Mouse (Mus musculus) 3T3-L1 (cell line): ENCODE measurements around the gene Apol9a.

Experiments used
- DNase-seq: peaks from one replicate; pipeline ENCODE4 v3.0.0-alpha.2; 2015; ENCODE audit warnings: low read depth, low spot score

Apol9a gene

GRCm38 (mm10) chr15:77377419-77377818 is 33.5 kb downstream of the Apol9a start:
- no peak for DNase-seq

GRCm38 (mm10) chr15:77376920-77377319 is 34.0 kb downstream of the Apol9a start:
- peak; percentile 23 for DNase-seq

- DNase-seq = no peak
Measured at GRCm38 (mm10) chr15:77370588-77370987, 40.3 kb downstream of the Apol9a start.

- no peak for DNase-seq
Measured at GRCm38 (mm10) chr15:77369981-77370380, 41.0 kb downstream of the Apol9a start.

- DNase-seq = no peak
Measured at GRCm38 (mm10) chr15:77368818-77369320, 42.1 kb downstream of the Apol9a start.

- DNase-seq = peak; percentile 98
Measured at GRCm38 (mm10) chr15:77368148-77368547, 42.8 kb downstream of the Apol9a start.

- peak; percentile 64 for DNase-seq
Measured at GRCm38 (mm10) chr15:77367504-77367903, 43.4 kb downstream of the Apol9a start.

- DNase-seq = peak; percentile 96
Measured at GRCm38 (mm10) chr15:77366706-77367484, 44.0 kb downstream of the Apol9a start.

GRCm38 (mm10) chr15:77365700-77366570 is 45.0 kb downstream of the Apol9a start:
- peak; percentile 84 for DNase-seq

- DNase-seq = peak; percentile 87
Measured at GRCm38 (mm10) chr15:77364026-77364425, 46.9 kb downstream of the Apol9a start.

GRCm38 (mm10) chr15:77363578-77363977 is 47.4 kb downstream of the Apol9a start:
- DNase-seq = no peak

GRCm38 (mm10) chr15:77362952-77363351 is 48.0 kb downstream of the Apol9a start:
- peak; percentile 45 for DNase-seq

GRCm38 (mm10) chr15:77359905-77360304 is 51.0 kb downstream of the Apol9a start:
- DNase-seq = no peak

- peak; percentile 40 for DNase-seq
Measured at GRCm38 (mm10) chr15:77359486-77359885, 51.4 kb downstream of the Apol9a start.

GRCm38 (mm10) chr15:77359084-77359483 is 51.9 kb downstream of the Apol9a start:
- no peak for DNase-seq

- peak; percentile 94 for DNase-seq
Measured at GRCm38 (mm10) chr15:77358320-77359040, 52.5 kb downstream of the Apol9a start.

- DNase-seq = no peak
Measured at GRCm38 (mm10) chr15:77356248-77356810, 54.6 kb downstream of the Apol9a start.

GRCm38 (mm10) chr15:77354848-77355551 is 55.9 kb downstream of the Apol9a start:
- no peak for DNase-seq

GRCm38 (mm10) chr15:77354496-77354847 is 56.5 kb downstream of the Apol9a start:
- DNase-seq = no peak
